10 mouse cellular contexts compared by ENCODE assay signal in the genomic region with DNA sequence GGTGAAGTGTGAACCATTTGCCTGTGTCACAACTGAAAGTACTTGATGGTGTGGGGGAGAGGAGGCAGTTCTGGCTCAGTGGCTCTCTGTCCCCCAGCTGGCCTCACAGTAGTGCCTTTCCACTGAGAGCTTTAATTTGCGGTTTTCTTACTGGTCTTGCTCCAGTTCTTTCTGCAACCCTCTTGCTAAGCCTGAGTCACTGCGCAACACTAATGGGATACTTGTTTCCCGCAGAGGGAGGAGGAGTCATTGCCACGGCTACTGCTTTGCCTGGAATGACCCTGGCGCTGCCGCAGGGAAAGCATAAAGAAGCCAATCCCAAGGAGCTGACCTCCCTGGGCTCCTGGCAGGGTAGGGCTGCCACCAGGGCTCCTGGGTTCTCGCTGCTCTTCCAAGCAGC. TPM values are rescaled to one million over a fixed set of nuclear protein-coding genes. Genes with fewer than 3 reads are reported as not detected.
DNase-seq lines count a peak whose midpoint lies in the region; ATAC-seq and TF ChIP-seq lines count a peak whose summit lies in the region.
"Had no signal": no experiment of that assay in that cellular context is flagged by ENCODE, and none has a peak within 500 bp of the region (broad histone marks: within the 10 kb centered on the region; RNA-seq: fewer than 3 reads in every experiment).

No protein-coding gene starts in this region.

- H3K4me3 ChIP-seq in cerebellum, adult 2 months (replicated peaks; ENCODE audit: insufficient read depth, low read depth, low read length), result no peak overlapping the region
- H3K4me3 ChIP-seq in midbrain, postnatal 0 days (ENCODE audit: low read depth, low read length), result no peak overlapping the region
- no peak overlapping the region for H3K4me3 ChIP-seq in midbrain, embryonic 16.5 days (ENCODE audit: low read depth, low read length)
- no peak overlapping the region for H3K4me3 ChIP-seq in kidney, adult 2 months (ENCODE audit: insufficient read depth, low read depth, low read length)
- H3K4me3 ChIP-seq in myocyte, result peak overlapping the region; percentile 4
- no peak overlapping the region for H3K4me3 ChIP-seq in liver, embryonic 12.5 days
- H3K4me3 ChIP-seq: midbrain, embryonic 12.5 days; stomach, embryonic 15.5 days had no signal

- no peak for ATAC-seq in midbrain, postnatal 0 days (ENCODE audit: low FRiP score)
- no peak for ATAC-seq in midbrain, embryonic 16.5 days
- ATAC-seq in liver, embryonic 12.5 days, result no peak

- TF ChIP-seq CTCF in cerebellum, adult 2 months (IDR thresholded peaks at IDR 0.05; ENCODE audit: borderline replicate concordance, insufficient read depth, low read depth, low read length), result no peak
- TF ChIP-seq CTCF in midbrain, postnatal 0 days (IDR thresholded peaks at IDR 0.05), result no peak
- TF ChIP-seq CTCF in kidney, adult 2 months (conservative IDR thresholded peaks at IDR 0.05; ENCODE audit: insufficient read depth, insufficient read length, low read depth, low read length), result no peak

- no peak for TF ChIP-seq POLR2A in cerebellum, adult 2 months (IDR thresholded peaks at IDR 0.05; ENCODE audit: borderline replicate concordance, insufficient read depth, low read length)
- TF ChIP-seq POLR2A in kidney, adult 2 months (IDR thresholded peaks at IDR 0.05; ENCODE audit: low read depth, low read length), result no peak
- TF ChIP-seq POLR2A in myocyte (IDR thresholded peaks at IDR 0.05; ENCODE audit: insufficient read length, low read depth), result no peak

- DNase-seq in cerebellum, adult 2 months, result peak; percentile 50 to 63
- no peak for DNase-seq in cerebellum, postnatal 4 days (ENCODE audit: low spot score in 2 of 2)
- DNase-seq in midbrain, postnatal 0 days (ENCODE audit: low spot score), result peak; percentile 7
- DNase-seq in kidney, adult 2 months, result peak; percentile 73
- no peak for DNase-seq in B cell, adult 2 months

- 27% methylated on average over 7 of the region's 7 CpGs for WGBS in cerebellum, adult 2 months
- WGBS in midbrain, postnatal 0 days, result 28% methylated on average over 7 of the region's 7 CpGs
- WGBS in midbrain, embryonic 16.5 days, result 20% methylated on average over 7 of the region's 7 CpGs
- 11% methylated on average over 7 of the region's 7 CpGs for WGBS in kidney, adult 2 months
- 27% methylated on average over 7 of the region's 7 CpGs for WGBS in liver, embryonic 12.5 days (ENCODE audit: insufficient replicate concordance)

- peaks cover 67% of the 10 kb centered on the region for H3K36me3 ChIP-seq in midbrain, postnatal 0 days (ENCODE audit: insufficient read depth, low read length)
- peaks cover 50% of the 10 kb centered on the region for H3K36me3 ChIP-seq in midbrain, embryonic 16.5 days (ENCODE audit: control insufficient read depth, insufficient read depth, low read length)
- no peaks in the 10 kb centered on the region for H3K36me3 ChIP-seq in kidney, adult 2 months (ENCODE audit: control insufficient read depth, insufficient read depth, low read length)
- no peaks in the 10 kb centered on the region for H3K36me3 ChIP-seq in myocyte (ENCODE audit: control insufficient read depth, insufficient read depth)
- no peaks in the 10 kb centered on the region for H3K36me3 ChIP-seq in liver, embryonic 12.5 days
- H3K36me3 ChIP-seq: stomach, embryonic 15.5 days had no signal

- H3ac ChIP-seq in myocyte (ENCODE audit: control insufficient read depth, insufficient read length), result no peak overlapping the region

- H3K9ac ChIP-seq in midbrain, postnatal 0 days (replicated peaks; ENCODE audit: low read length, poor library complexity, severe bottlenecking), result no peak overlapping the region
- H3K9ac ChIP-seq in midbrain, embryonic 16.5 days (ENCODE audit: low read depth, low read length), result no peak overlapping the region
- H3K9ac ChIP-seq in liver, embryonic 12.5 days, result no peak overlapping the region
- H3K9ac ChIP-seq: midbrain, embryonic 12.5 days; stomach, embryonic 15.5 days had no signal

- no peaks in the 10 kb centered on the region for H3K79me2 ChIP-seq in myocyte (ENCODE audit: control insufficient read depth, insufficient read depth)

- peak overlapping the region; percentile 26; the same call in 1 of the 2 replicates for H3K27ac ChIP-seq in cerebellum, adult 2 months (ENCODE audit: insufficient read depth, low read length)
- no peak overlapping the region for H3K27ac ChIP-seq in midbrain, postnatal 0 days (ENCODE audit: low read depth, low read length)
- no peak overlapping the region for H3K27ac ChIP-seq in midbrain, embryonic 16.5 days (ENCODE audit: low read length)
- H3K27ac ChIP-seq in kidney, adult 2 months (ENCODE audit: insufficient read depth, low read depth, low read length), result peak overlapping the region; percentile 62
- H3K27ac ChIP-seq in liver, embryonic 12.5 days, result no peak overlapping the region
- H3K27ac ChIP-seq: midbrain, embryonic 12.5 days; stomach, embryonic 15.5 days had no signal

- H3K4me1 ChIP-seq in cerebellum, adult 2 months (ENCODE audit: control insufficient read depth, insufficient read depth, low read length), result peaks cover 15% of the 10 kb centered on the region
- H3K4me1 ChIP-seq in midbrain, postnatal 0 days (ENCODE audit: insufficient read depth, low read length), result no peaks in the 10 kb centered on the region
- no peaks in the 10 kb centered on the region for H3K4me1 ChIP-seq in midbrain, embryonic 16.5 days (ENCODE audit: control insufficient read depth, insufficient read depth, low read length)
- peaks cover 6% of the 10 kb centered on the region for H3K4me1 ChIP-seq in kidney, adult 2 months (ENCODE audit: control insufficient read depth, insufficient read depth, low read length)
- H3K4me1 ChIP-seq in liver, embryonic 12.5 days, result no peaks in the 10 kb centered on the region
- H3K4me1 ChIP-seq: midbrain, embryonic 12.5 days; stomach, embryonic 15.5 days had no signal

- H3K9me3 ChIP-seq in midbrain, postnatal 0 days (ENCODE audit: low read length), result no peaks in the 10 kb centered on the region
- no peaks in the 10 kb centered on the region for H3K9me3 ChIP-seq in midbrain, embryonic 16.5 days (replicated peaks; ENCODE audit: control insufficient read depth, low read length, poor library complexity, severe bottlenecking)
- no peaks in the 10 kb centered on the region for H3K9me3 ChIP-seq in liver, embryonic 12.5 days (replicated peaks)
- H3K9me3 ChIP-seq: midbrain, embryonic 12.5 days; stomach, embryonic 15.5 days had no signal

- H3K4me2 ChIP-seq in midbrain, postnatal 0 days (ENCODE audit: low read depth, low read length, poor library complexity, severe bottlenecking), result no peak overlapping the region
- no peak overlapping the region for H3K4me2 ChIP-seq in midbrain, embryonic 16.5 days (ENCODE audit: low read length)
- peak overlapping the region; percentile 99 for H3K4me2 ChIP-seq in myocyte (ENCODE audit: low read depth)
- no peak overlapping the region for H3K4me2 ChIP-seq in liver, embryonic 12.5 days
- H3K4me2 ChIP-seq: midbrain, embryonic 12.5 days; stomach, embryonic 15.5 days had no signal

- H3K27me3 ChIP-seq in cerebellum, adult 2 months (ENCODE audit: control insufficient read depth, insufficient read depth, low read length), result no peaks in the 10 kb centered on the region
- H3K27me3 ChIP-seq in midbrain, postnatal 0 days (ENCODE audit: insufficient read depth, low read length), result no peaks in the 10 kb centered on the region
- H3K27me3 ChIP-seq in midbrain, embryonic 16.5 days (ENCODE audit: control insufficient read depth, insufficient read depth, low read depth, low read length), result no peaks in the 10 kb centered on the region
- H3K27me3 ChIP-seq in kidney, adult 2 months (replicated peaks; ENCODE audit: control insufficient read depth, insufficient read depth, low read length), result no peaks in the 10 kb centered on the region
- H3K27me3 ChIP-seq in myocyte (ENCODE audit: control insufficient read depth, insufficient read depth, insufficient read length), result peaks cover 14% of the 10 kb centered on the region
- H3K27me3 ChIP-seq in liver, embryonic 12.5 days (replicated peaks), result peaks cover 29% of the 10 kb centered on the region
- H3K27me3 ChIP-seq: stomach, embryonic 15.5 days had no signal

TF ChIP-seq in myocyte, 11 proteins besides CTCF, POLR2A, EP300 and RAD21 (continues in another document):
- TF ChIP-seq USF1 (IDR thresholded peaks at IDR 0.05; ENCODE audit: low read depth), result no peak
- no peak for TF ChIP-seq MYOD1 (IDR thresholded peaks at IDR 0.05; ENCODE audit: control insufficient read depth in 1 of 3, insufficient read length in 2 of 3, low read depth in 2 of 3)
- TF ChIP-seq POLR2AphosphoS2 (IDR thresholded peaks at IDR 0.05; ENCODE audit: insufficient read length, low read depth), result no peak
- peak in 1 of 3 experiments; percentile 13 for TF ChIP-seq MYOG (IDR thresholded peaks at IDR 0.05; ENCODE audit: control insufficient read depth in 1 of 3, insufficient read depth in 1 of 3, insufficient read length in 2 of 3, low read depth in 2 of 3)
- no peak for TF ChIP-seq REST (IDR thresholded peaks at IDR 0.05; ENCODE audit: insufficient read depth, insufficient read length)

RNA-seq across cellular contexts. Expression of gene Trim67, which starts 33.8 kb away (rescaled TPM):
- 19.4 and 23.3 TPM in 2 replicates for polyA plus RNA-seq in cerebellum, adult 2 months (2012; rRNA removed)
- total RNA-seq in midbrain, postnatal 0 days (2014; rRNA removed), result 87.1 and 104 TPM in 2 replicates
- 22.0 and 25.6 TPM in 2 replicates for polyA plus RNA-seq in midbrain, postnatal 0 days (2015; fragmentation: Nextera tagmentation; extraction: Ambion mirVana)
- polyA plus RNA-seq in midbrain, embryonic 16.5 days (2015; fragmentation: Nextera tagmentation; extraction: Ambion mirVana), result 28.0 and 29.5 TPM in 2 replicates
- polyA plus RNA-seq in kidney, adult 2 months (2012; rRNA removed), result 0.14 and 0.30 TPM in 2 replicates
- polyA plus RNA-seq in myocyte (2012; fragmentation: generic; extraction: Trizol), result 0.01 TPM
- 0.01 and 0.05 TPM in 2 replicates for polyA plus RNA-seq in liver, embryonic 12.5 days (2016; fragmentation: Nextera tagmentation; extraction: Ambion mirVana)

RNA-seq across cellular contexts. Expression of gene Gnpat, which starts 36.2 kb away (rescaled TPM):
- polyA plus RNA-seq in cerebellum, adult 2 months (2012; rRNA removed), result 98.3 and 100 TPM in 2 replicates
- 45.1 and 47.2 TPM in 2 replicates for total RNA-seq in midbrain, postnatal 0 days (2014; rRNA removed)
- polyA plus RNA-seq in midbrain, postnatal 0 days (2015; fragmentation: Nextera tagmentation; extraction: Ambion mirVana), result 48.2 and 58.5 TPM in 2 replicates
- 70.7 and 74.1 TPM in 2 replicates for polyA plus RNA-seq in midbrain, embryonic 16.5 days (2015; fragmentation: Nextera tagmentation; extraction: Ambion mirVana)
- 69.7 and 72.9 TPM in 2 replicates for polyA plus RNA-seq in kidney, adult 2 months (2012; rRNA removed)
- polyA plus RNA-seq in myocyte (2012; fragmentation: generic; extraction: Trizol), result 95.4 TPM
- polyA plus RNA-seq in liver, embryonic 12.5 days (2016; fragmentation: Nextera tagmentation; extraction: Ambion mirVana), result 62.3 and 66.2 TPM in 2 replicates

RNA-seq across cellular contexts. Expression of gene 2810004N23Rik, which starts 36.3 kb away (rescaled TPM):
- polyA plus RNA-seq in cerebellum, adult 2 months (2012; rRNA removed), result 15.0 and 15.7 TPM in 2 replicates
- 20.6 and 24.7 TPM in 2 replicates for total RNA-seq in midbrain, postnatal 0 days (2014; rRNA removed)
- polyA plus RNA-seq in midbrain, postnatal 0 days (2015; fragmentation: Nextera tagmentation; extraction: Ambion mirVana), result 20.3 and 20.4 TPM in 2 replicates
- 25.5 and 27.3 TPM in 2 replicates for polyA plus RNA-seq in midbrain, embryonic 16.5 days (2015; fragmentation: Nextera tagmentation; extraction: Ambion mirVana)
- 13.6 and 13.8 TPM in 2 replicates for polyA plus RNA-seq in kidney, adult 2 months (2012; rRNA removed)
- 27.1 TPM for polyA plus RNA-seq in myocyte (2012; fragmentation: generic; extraction: Trizol)
- polyA plus RNA-seq in liver, embryonic 12.5 days (2016; fragmentation: Nextera tagmentation; extraction: Ambion mirVana), result 39.6 and 40.8 TPM in 2 replicates

Comparison
In these comparisons a context has a peak if more than half of its experiments do, and no peak if none do; other contexts are left out.
1. DNase-seq: peak in cerebellum, adult 2 months (2 of 2), midbrain, postnatal 0 days (single experiment) and kidney, adult 2 months (single experiment); none in cerebellum, postnatal 4 days (0 of 2) and B cell, adult 2 months (0 of 2).
2. H3K27ac ChIP-seq: peak in cerebellum, adult 2 months (single experiment) and kidney, adult 2 months (single experiment); none in midbrain, postnatal 0 days (single experiment), midbrain, embryonic 16.5 days (single experiment) and liver, embryonic 12.5 days (single experiment).
3. RNA of gene Trim67, which starts 33.8 kb away (polyA plus RNA-seq): 28.0 to 29.5 TPM in midbrain, embryonic 16.5 days, 22.0 to 25.6 TPM in midbrain, postnatal 0 days and 19.4 to 23.3 TPM in cerebellum, adult 2 months; 0.14 to 0.30 TPM in kidney, adult 2 months, 0.01 TPM in myocyte (single experiment) and 0.01 to 0.05 TPM in liver, embryonic 12.5 days; every median in the first group is over 10 times any median in the second.